Mouse (Mus musculus) heart, embryonic 16.5 days (tissue): Measurements from ENCODE around the gene Ier5. TPM values are rescaled to one million over a fixed set of nuclear protein-coding genes. Genes with fewer than 3 reads are reported as not detected.

ENCODE experiments used
- ATAC-seq: fragments of 200-750 bp; cut with Nextera tagmentation; replicated peaks from 2 replicates; pipeline ENCODE4 v1.8.0; 2017; ENCODE audit warnings: moderate number of reproducible peaks; ENCODE audit not compliant: insufficient read depth, low FRiP score; ENCODE audit errors: extremely low read depth
- H3K27ac ChIP-seq: fragments of 300-500 bp; sonication (generic); 2 replicates; pipeline ENCODE4 v1.5.1; 2014; ENCODE audit warnings: mild to moderate bottlenecking, low read length, control low read depth, moderate library complexity
- H3K27me3 ChIP-seq: fragments of 300-500 bp; sonication (generic); 2 replicates; pipeline ENCODE4 v1.6.1; 2014; ENCODE audit warnings: low read length, mixed read lengths; ENCODE audit not compliant: control insufficient read depth, insufficient read depth
- H3K36me3 ChIP-seq: fragments of 300-500 bp; sonication (generic); 2 replicates; pipeline ENCODE4 v1.6.1; 2014; ENCODE audit not compliant: control insufficient read depth, insufficient read depth
- H3K4me1 ChIP-seq: fragments of 300-500 bp; sonication (generic); 2 replicates; pipeline ENCODE4 v1.6.1; 2014; ENCODE audit warnings: low read length, mixed read lengths; ENCODE audit not compliant: control insufficient read depth, insufficient read depth
- H3K4me2 ChIP-seq: fragments of 300-500 bp; sonication (generic); 2 replicates; pipeline ENCODE4 v1.6.1; 2014; ENCODE audit warnings: low read depth, mild to moderate bottlenecking, control low read depth, low read length
- H3K4me3 ChIP-seq: fragments of 300-500 bp; sonication (generic); 2 replicates; pipeline ENCODE4 v1.5.1; 2014; ENCODE audit warnings: mild to moderate bottlenecking, control low read depth, low read length
- H3K9ac ChIP-seq: fragments of 300-500 bp; sonication (generic); 2 replicates; pipeline ENCODE4 v1.6.1; 2014; ENCODE audit warnings: low read length, control low read depth
- H3K9me3 ChIP-seq: fragments of 300-500 bp; sonication (generic); replicated peaks from 2 replicates; pipeline ENCODE4 v1.6.1; 2016; ENCODE audit warnings: low read length; ENCODE audit not compliant: control insufficient read depth
- WGBS: fragments of 180-500 bp; shearing (Covaris S2); extraction: QIAGEN DNeasy Blood & Tissue Kit; methylation state at CpG from one replicate; pipeline ENCODE4 v1.1.7; 2014; 5-methylcytosine and 5-hydroxymethylcytosine counted together
- polyA plus RNA-seq: library from polyadenylated mRNA; unstranded; fragments of >200 nt; fragmentation: Nextera tagmentation; extraction: Ambion mirVana; gene quantifications from 2 replicates; pipeline ENCODE4 v1.2.1, GENCODE M21; 2015

The Ier5 gene
- polyA plus RNA-seq, 1 experiment from 2014 or later: 3.9 TPM

DNA sequence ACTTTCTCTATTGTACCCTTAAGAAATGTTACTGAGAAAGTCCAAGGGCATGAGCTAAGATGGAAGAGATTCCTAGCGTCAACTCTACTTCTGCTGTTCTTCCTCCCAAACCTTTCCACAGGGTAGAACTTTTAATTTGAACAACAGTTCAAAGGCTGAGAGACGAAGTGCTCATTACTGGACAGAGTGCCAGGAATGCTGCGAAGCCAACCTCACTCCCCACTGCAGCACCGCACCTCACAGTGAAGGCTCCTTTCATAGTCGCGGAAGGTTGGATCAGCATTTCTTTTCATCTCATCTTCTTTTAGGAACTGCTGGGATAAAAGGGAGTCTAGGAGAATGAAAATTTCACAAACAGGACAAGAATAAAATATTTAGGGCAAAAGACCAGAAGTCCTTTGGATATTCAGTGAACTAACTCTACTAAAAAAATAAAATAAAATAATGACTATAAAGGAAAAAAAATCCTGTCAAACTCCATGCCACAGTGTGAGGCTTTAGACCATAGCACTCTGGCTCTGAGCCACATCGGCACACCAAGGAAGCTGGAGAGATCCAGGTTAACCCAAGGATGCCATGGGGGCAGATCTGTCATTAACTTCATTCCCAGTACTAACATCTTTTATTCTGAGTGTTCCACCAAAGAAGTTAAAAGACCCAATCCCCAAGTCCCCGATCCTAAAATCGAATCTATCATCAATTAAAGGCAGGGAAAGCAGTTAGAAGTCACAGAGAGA, 5.3 kb downstream of the Ier5 start:
- no peaks in the 10 kb centered on the region for H3K27me3 ChIP-seq
- peak overlapping the region; percentile 90 for H3K27ac ChIP-seq
- peak overlapping the region; percentile 51 for H3K4me2 ChIP-seq
- peaks cover 60% of the 10 kb centered on the region for H3K4me1 ChIP-seq
- H3K36me3 ChIP-seq: no peaks in the 10 kb centered on the region
- WGBS: 47% methylated on average over 9 of the region's 9 CpGs
- H3K9ac ChIP-seq: peak overlapping the region; percentile 57
- 0 out of 2 replicates have a peak overlapping the region, but pooled peaks have one; percentile 6 for H3K4me3 ChIP-seq
- H3K9me3 ChIP-seq: no peaks in the 10 kb centered on the region
- no peak for ATAC-seq

DNA sequence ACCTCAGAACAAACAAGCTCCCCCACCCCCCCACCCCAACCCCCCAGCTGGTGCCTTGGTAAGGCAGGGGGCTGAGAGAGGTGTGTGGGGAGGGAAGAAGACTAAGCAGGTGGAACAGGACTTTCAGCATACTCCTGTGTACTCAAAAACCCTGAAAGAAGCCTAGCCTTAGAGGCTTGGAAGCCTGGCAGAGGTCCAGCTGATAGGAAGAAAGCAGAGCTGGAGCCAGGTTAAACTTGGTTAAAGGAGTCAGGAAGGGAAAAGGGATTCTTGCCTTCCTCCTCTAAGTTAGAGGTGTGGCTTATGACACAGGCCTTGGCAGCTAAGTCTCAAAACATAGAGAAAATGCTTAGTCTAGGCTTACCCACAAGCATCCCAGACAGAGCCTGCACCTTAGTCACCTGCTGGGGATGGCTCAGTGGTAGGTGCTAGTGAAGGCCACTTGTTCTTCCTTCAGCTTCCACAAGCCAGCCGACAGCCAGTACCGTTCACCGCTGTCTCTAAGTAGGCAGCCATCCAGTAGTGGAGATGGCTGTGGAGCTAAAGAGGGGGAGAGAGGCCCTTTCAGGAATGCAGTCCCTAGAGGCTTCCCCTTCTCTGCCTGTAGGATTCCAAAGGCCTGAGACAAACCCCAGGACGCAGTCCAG, 6.2 kb downstream of the Ier5 start:
- H3K4me1 ChIP-seq: peaks cover 64% of the 10 kb centered on the region

DNA sequence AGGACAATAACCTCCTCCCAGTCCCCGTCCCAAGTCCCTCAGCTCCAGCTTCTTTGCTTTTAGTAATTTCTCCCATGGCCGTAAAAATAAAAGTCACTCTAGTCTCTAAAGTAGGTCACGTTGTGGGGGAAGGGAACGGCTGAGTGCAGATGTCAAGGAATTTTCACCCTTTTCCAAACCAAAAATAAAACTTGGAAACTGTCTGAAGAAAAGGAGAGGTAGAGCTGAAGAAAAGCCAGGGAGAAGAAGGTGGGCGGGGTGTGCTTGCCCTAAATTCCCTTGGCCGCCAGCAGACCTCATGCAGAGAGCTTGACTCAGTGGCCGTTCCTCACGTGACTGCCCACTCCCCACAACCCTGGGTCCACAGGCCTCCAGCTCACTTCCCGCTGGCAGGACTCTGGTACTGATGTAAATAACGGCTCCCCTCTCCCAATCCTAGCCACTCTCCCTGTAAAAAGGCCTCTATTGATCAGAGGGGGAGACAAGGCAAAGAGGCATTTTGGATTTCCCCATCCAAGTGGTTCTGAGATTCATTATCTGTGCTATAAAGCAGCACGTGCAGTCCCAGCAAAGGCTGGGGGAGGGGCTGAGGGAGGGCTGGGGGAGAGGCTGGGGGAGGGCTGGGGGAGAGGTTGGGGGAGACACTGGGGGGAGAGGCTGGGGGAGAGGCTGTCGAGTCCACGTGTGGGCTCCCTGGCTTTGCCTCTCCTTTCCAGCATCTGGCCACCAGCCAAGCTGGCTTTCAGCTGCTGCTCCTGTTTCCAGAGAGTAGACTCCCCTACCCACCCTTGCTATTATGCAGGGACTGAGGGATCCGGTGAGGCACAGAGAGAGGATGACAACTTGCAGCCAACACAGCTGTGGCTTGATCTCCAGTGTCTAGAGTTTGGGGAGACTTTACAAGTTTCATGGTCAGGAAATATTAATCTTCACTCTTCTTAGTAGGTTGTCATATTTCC, 7.3 kb downstream of the Ier5 start:
- H3K9me3 ChIP-seq: no peaks in the 10 kb centered on the region
- H3K9ac ChIP-seq: no peak overlapping the region; the same call in 1 of the 2 replicates
- no peaks in the 10 kb centered on the region for H3K36me3 ChIP-seq
- H3K27me3 ChIP-seq: no peaks in the 10 kb centered on the region
- peak overlapping the region; percentile 23; the same call in 1 of the 2 replicates for H3K4me2 ChIP-seq
- H3K27ac ChIP-seq: peak overlapping the region; percentile 90
- peaks cover 65% of the 10 kb centered on the region for H3K4me1 ChIP-seq
- 27% methylated on average over 13 of the region's 14 CpGs for WGBS
- H3K4me3 ChIP-seq: no peak overlapping the region
- ATAC-seq: peak; percentile 60

More for the DNA sequence above, 6.2 kb downstream of the Ier5 start:
- no peaks in the 10 kb centered on the region for H3K9me3 ChIP-seq
- H3K27me3 ChIP-seq: no peaks in the 10 kb centered on the region
- H3K27ac ChIP-seq: peak overlapping the region; percentile 90
- no peaks in the 10 kb centered on the region for H3K36me3 ChIP-seq
- ATAC-seq: peak; percentile 73
- peak overlapping the region; percentile 51 for H3K4me2 ChIP-seq
- H3K9ac ChIP-seq: peak overlapping the region; percentile 57
- peak overlapping the region; percentile 6; the same call in 1 of the 2 replicates for H3K4me3 ChIP-seq
- 7% methylated on average over 4 of the region's 4 CpGs for WGBS

DNA sequence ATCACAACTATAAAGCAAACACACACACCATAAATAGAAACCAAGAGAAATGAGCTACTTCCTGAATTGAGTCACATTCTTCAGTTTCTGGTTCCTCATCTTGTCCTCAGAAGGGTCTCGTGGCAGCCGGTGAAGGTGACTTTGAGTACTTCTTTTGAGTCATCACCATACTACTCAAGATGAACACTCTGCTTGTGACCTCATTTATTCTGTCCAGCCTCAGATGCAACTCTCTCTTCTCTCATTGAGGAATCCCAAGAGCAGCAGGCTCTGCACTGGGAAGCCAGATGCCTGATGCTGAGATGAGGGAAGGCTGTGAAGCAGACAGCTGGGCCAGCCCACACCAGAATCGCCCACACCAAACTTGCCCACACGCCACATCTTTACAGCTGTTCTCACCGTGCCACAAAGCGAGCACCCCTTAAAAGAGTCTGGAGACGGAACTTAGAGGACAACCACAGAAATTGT, 8.0 kb downstream of the Ier5 start:
- H3K4me3 ChIP-seq: no peak overlapping the region
- H3K4me1 ChIP-seq: peaks cover 66% of the 10 kb centered on the region
- ATAC-seq: no peak
- peak overlapping the region; percentile 90 for H3K27ac ChIP-seq
- no peaks in the 10 kb centered on the region for H3K9me3 ChIP-seq
- no peaks in the 10 kb centered on the region for H3K36me3 ChIP-seq
- WGBS: 69% methylated on average over 7 of the region's 7 CpGs
- H3K4me2 ChIP-seq: no peak overlapping the region
- no peaks in the 10 kb centered on the region for H3K27me3 ChIP-seq
- no peak overlapping the region for H3K9ac ChIP-seq

DNA sequence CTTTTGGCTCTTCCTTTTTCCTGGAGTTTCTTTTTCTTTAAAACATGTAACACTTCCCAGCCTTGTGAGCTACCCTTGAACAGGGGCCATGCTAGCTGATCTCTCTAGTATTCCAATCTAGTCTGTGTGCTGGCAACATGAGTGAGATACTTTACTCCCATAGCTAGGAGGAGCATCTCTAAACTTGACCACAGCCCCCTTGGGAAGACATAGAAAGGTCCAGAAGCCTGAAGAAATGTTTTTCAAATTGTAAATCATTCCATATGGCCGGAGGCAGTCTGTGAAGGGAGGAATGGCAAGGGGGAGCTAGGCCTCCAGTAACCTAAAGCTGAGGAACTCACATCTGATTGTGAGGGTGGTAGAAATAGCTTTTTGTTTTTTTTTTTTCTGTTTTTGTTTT, 8.7 kb downstream of the Ier5 start:
- H3K36me3 ChIP-seq: no peaks in the 10 kb centered on the region
- no peak overlapping the region for H3K4me2 ChIP-seq
- 90% methylated on average over 1 of the region's 1 CpGs for WGBS
- no peak overlapping the region for H3K4me3 ChIP-seq
- no peak overlapping the region for H3K9ac ChIP-seq
- no peak overlapping the region for H3K27ac ChIP-seq
- ATAC-seq: no peak
- H3K9me3 ChIP-seq: no peaks in the 10 kb centered on the region
- no peaks in the 10 kb centered on the region for H3K27me3 ChIP-seq
- H3K4me1 ChIP-seq: peaks cover 69% of the 10 kb centered on the region

DNA sequence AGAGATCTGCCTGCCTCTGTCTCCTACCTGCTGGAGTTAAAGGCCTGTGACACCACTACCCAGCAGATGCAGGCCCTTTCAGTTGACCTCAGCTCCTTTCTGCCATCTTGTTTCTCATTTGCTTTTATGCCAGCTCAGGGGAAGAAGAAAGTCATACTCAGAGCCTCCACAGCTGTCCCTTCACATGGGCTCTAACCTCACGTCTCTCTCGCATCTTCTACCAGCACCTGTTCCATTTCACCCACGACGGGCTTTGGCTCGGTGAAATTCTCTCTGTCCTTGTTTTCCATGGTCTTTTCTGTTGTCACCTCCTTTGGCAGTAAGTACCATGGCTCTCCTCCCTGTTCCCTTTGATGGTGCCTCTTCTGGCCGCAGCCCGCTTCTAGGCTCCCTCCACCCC, 9.1 kb downstream of the Ier5 start:
- peaks cover 70% of the 10 kb centered on the region for H3K4me1 ChIP-seq
- H3K36me3 ChIP-seq: no peaks in the 10 kb centered on the region
- H3K27ac ChIP-seq: no peak overlapping the region
- H3K27me3 ChIP-seq: no peaks in the 10 kb centered on the region
- 86% methylated on average over 7 of the region's 7 CpGs for WGBS
- H3K9me3 ChIP-seq: no peaks in the 10 kb centered on the region
- H3K4me2 ChIP-seq: no peak overlapping the region
- H3K9ac ChIP-seq: no peak overlapping the region
- ATAC-seq: no peak
- no peak overlapping the region for H3K4me3 ChIP-seq

DNA sequence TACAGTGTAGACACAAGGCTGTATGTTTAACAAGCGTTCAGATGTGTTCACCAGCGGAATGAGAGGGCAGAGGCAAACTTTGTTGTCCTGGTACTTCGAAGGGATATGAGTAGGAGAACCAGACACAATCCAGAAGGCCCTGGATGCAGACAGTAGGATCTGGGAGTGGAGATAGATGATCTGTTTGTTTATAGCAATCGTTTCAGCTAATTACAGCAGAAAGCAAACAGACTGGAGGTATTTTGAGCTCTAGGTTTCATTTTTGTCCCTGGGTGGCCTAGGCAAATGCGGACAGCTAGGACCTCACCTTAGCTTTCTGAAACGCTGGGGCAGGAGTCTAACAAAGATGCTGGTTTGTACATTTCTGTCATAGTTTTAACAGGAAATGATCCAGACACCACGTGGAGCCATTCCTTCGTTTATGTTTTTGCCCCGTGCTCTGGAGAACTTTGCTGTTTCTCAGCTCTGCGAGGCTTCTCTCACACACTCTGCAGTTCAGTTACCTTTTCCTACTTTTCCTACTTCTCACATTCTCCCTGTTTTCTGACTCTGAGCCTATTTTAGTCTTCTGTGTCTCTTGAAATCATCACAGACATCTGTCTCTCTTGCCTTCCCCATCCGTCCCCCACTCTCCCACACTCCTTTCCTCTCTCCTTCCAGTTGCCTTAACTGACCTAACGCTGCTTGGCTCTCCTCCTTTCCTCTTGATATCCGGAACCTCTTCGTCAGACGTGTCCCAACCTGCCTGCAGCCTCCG, 10.4 kb downstream of the Ier5 start:
- WGBS: 43% methylated on average over 16 of the region's 16 CpGs
- no peak for ATAC-seq
- no peak overlapping the region for H3K4me2 ChIP-seq
- H3K27ac ChIP-seq: no peak overlapping the region
- no peaks in the 10 kb centered on the region for H3K36me3 ChIP-seq
- no peaks in the 10 kb centered on the region for H3K27me3 ChIP-seq
- H3K4me3 ChIP-seq: no peak overlapping the region
- H3K4me1 ChIP-seq: peaks cover 72% of the 10 kb centered on the region
- no peaks in the 10 kb centered on the region for H3K9me3 ChIP-seq
- H3K9ac ChIP-seq: no peak overlapping the region

DNA sequence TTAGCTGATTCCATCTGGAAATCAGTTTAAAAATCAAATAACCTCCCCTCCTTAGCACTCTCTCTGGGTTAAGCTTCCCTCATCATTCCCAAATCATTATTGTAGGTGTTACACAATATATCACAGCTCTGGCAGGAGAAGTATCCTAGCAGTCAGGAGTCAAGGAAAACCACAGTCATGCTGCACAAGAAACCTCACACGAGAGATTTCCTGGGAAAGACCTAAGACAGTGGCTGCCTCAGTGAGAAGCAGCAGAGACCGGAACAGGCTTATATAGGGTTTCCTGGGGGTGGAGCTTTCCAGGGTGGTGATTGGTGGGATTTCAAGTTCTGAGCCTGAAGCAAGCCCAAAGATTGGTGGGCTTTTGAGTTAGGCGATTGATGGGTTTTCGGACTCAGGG, 11.4 kb downstream of the Ier5 start:
- WGBS: 83% methylated on average over 4 of the region's 4 CpGs
- H3K4me1 ChIP-seq: peaks cover 66% of the 10 kb centered on the region

More for the DNA sequence above, 11.4 kb downstream of the Ier5 start:
- H3K4me2 ChIP-seq: no peak overlapping the region
- H3K36me3 ChIP-seq: no peaks in the 10 kb centered on the region
- no peak for ATAC-seq
- H3K27ac ChIP-seq: no peak overlapping the region
- no peak overlapping the region for H3K4me3 ChIP-seq
- no peak overlapping the region for H3K9ac ChIP-seq
- no peaks in the 10 kb centered on the region for H3K27me3 ChIP-seq
- no peaks in the 10 kb centered on the region for H3K9me3 ChIP-seq
